Mouse (Mus musculus): ENCODE results near the gene Phf11d. TPM values are rescaled to one million over a fixed set of nuclear protein-coding genes. Genes with fewer than 3 reads are reported as not detected.
"Not testable (repeated sequence)": the region's sequence is repeated elsewhere in the genome, so short reads cannot be mapped to it uniquely, and the experiment has no call there.

The Phf11d gene
- 10 to 100 TPM in 1 of 2 experiments, 1 to 10 TPM in 1; 9.5 to 13.8 TPM for polyA plus RNA-seq (2017; shearing (Covaris generic))

DNA sequence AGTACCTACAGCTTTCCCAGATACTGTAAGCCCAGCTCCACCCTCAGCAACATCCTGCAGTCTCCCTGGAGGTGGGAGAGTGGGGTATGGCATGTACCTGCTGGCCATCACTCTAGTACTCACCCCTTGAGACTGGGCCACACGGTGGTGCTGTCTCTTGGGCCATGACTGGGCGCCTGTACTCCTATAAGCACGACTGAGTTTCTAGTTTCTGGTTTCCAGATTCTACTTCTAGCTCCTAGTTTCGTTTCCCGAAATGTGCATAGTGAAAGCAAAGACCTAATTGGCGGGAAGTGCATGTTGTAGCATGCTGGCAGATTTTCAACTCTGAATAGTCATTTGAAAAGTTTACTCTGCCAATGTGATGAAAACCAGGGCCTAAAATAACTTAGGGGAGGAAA is at the start of gene Phf11d:
Phf11d (minus strand) TSS at position 227 of the 401 bp plus-strand sequence.
- no peak for ATAC-seq

DNA sequence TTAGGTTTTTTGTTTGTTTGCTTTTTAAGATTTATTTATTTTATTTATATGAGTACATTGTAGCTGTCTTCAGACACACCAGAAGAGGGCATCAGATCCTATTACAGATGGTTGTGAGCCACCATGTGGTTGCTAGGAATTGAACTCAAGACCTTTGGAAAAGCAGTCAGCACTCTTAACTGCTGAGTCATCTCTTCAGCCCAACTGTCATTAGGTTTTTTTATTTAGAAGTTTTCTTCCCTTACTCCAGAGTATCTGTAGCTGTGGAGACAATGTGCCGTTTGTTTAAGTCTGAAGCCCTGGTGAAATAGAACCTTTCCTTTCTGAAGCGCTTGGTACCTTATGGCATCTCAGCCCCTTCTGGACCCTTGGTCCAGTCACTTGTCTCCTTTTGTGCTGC is 49.7 kb upstream of the Phf11d start:
- not testable (repeated sequence) for ATAC-seq

- peak; percentile 98 for ATAC-seq
Observed at GRCm38 (mm10) chr14:59396999-59397398, 31.7 kb upstream of the Phf11d start.

GRCm38 (mm10) chr14:59395281-59395680 is 30.0 kb upstream of the Phf11d start, which contains the start of gene Phf11c:
Phf11c (minus strand) TSS chr14:59395381.
- ATAC-seq = no peak

DNA sequence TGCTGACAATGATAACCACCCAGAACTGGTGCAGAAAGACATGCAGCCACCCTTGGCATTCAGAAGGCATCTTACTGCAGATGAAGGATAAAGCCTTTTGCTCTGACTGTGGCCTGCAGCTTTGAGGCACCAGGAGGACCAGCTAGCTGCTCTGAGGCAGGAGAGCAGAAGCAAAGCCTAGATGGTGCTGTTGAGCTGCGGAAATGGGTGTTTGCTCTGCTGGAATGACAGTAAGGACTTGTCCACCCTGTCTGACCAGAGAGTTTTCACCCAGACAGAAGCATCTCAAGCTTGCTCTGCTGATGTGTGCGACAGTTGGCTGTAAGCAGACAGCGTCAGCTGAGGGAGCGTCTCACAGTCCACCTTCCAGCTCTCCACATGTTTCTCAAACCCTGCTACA is 24.9 kb upstream of the Phf11d start:
- ATAC-seq = not testable (repeated sequence)

DNA sequence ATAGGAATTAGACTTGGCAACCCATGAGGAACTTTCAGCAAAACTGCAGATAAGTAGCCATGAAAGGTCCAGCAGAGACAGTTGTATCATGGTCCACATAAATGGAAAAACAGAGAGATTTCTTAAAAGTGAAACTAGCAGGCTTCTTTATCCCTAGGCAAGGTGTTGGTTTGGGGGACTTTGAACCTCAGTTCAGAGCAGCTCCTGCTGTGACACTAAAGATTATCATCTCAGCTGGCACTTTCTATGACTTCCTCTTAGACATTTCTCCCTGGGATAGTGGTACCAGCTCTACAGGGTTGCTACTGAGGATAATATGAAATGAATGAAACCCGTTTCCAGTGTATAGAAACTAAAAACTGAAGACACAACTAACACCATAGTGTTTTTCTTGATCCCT is 24.3 kb upstream of the Phf11d start:
- no peak for ATAC-seq

- no peak for ATAC-seq
Observed at GRCm38 (mm10) chr14:59370348-59371068, 5.2 kb upstream of the Phf11d start.

DNA sequence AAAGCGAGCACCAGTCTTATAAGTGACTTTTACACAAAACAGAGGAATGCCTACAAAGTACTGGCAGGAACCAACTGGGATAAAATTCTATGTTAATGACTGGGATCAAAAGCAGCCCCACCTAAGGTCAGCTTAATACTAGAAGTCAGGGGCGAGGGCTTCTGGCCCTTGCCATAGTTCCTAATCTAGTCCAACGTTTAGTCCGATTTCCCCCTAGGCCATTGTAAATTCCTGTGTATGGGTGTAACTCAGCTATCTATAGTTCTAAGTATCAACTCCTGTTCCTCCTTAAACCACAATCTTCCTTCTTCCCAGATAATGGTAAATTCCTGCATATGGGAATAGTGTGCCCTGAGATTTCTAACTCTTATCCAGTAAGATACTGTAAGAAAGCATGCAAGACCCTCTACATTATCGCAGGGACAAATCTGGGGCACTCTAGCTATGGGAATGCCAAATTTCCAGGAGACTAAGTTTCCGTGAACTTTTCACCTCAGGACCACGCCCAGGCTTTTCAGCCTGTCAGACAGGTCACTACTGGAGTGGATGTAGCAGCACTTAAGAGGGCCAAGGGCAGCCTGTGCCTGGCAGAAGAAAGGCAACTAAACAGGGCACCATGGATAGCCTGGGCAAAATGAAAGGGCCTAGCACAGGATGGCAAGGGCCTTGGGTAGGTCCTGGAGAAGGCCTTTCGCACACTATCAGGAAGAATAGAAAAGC is 1.3 kb upstream of the Phf11d start:
- no peak for ATAC-seq

DNA sequence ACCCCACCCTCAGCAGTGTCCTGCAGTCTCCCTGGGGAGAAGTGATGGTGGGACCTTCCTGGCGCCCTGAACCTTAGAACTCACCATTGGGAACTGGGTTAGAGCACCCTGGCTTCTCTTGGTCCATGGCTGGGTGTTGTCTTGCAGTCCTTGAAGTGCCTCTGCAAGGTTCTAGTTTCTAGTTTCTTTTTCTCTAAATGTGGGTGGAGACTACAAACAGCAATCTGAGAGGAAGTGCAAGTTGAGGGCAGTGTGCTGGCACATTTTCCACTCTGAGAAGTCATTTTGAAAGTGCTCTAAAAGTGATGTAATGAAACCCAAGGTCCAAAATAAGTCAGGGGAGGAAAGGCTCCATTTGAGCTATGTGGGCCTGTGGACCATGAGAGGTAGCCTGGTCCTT is 24.1 kb downstream of the Phf11d start, which contains the start of gene Phf11b:
Phf11b (minus strand) TSS at position 163 of the 400 bp plus-strand sequence.
- peak; percentile 98 for ATAC-seq

- ATAC-seq = no peak
Observed at GRCm38 (mm10) chr14:59339541-59339940, 25.7 kb downstream of the Phf11d start.

DNA sequence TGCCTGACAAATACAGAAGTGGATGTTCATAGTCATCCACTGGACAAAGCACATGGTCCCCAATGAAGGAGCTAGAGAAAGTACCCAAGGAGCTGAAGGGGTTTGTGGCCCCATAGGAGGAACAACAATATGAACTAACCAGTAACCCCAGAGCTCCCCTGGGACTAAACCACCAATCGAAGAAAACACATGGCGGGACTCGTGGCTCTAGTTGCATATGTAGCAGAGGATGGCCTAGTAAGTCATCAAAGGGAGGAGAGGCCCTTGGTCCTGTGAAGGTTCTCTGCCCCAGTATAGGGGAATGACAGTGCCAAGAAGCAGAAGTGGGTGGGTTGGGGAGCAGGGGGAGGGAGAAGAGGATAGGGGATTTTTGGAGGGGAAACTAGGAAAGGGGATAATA is 29.2 kb downstream of the Phf11d start:
- not testable (repeated sequence) for ATAC-seq

DNA sequence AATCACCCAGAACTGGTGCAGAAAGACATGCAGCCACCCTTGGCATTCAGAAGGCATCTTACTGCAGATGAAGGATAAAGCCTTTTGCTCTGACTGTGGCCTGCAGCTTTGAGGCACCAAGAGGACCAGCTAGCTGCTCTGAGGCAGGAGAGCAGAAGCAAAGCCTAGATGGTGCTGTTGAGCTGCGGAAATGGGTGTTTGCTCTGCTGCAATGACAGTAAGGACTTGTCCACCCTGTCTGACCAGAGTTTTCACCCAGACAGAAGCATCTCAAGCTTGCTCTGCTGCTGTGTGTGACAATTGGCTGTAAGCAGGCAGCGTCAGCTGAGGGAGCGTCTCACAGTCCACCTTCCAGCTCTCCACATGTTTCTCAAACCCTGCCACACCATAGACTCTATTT is 34.8 kb downstream of the Phf11d start:
- ATAC-seq = not testable (repeated sequence)

DNA sequence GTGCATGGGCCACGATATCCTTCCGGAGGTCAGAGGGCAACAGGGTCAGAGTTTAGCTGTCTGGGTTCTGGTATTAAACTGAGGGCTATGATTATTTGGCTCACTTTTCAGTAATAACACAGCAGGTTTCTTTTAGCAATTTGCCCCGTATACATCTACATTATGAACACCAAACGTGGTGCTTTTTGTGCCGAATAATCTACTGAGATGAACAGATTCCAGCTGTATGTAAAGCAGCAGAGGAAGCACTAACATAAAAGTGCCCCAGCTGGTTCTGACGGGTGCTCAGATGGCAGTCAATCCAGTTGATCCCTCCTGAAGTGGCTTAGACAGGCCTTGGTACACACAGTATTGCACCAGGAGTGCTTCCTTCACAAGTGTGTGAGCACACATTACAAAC is 45.3 kb downstream of the Phf11d start:
- not testable (repeated sequence) for ATAC-seq

GRCm38 (mm10) chr14:59319036-59319435 is 46.2 kb downstream of the Phf11d start:
- not testable (repeated sequence) for ATAC-seq

Other genes starting within 250 kb of the Phf11d start
- gene 1700129C05Rik, start 222.6 kb downstream of the Phf11d start, polyA plus RNA-seq (2017; shearing (Covaris generic)) = not detected
- not detected for gene Gm5142, start 186.7 kb downstream of the Phf11d start, polyA plus RNA-seq (2017; shearing (Covaris generic))
- 10 to 100 TPM; 24.7 to 29.5 TPM for gene Rcbtb1, start 164.3 kb downstream of the Phf11d start, polyA plus RNA-seq (2017; shearing (Covaris generic))
- gene Gm6904, start 105.3 kb downstream of the Phf11d start, polyA plus RNA-seq (2017; shearing (Covaris generic)) = 10 to 100 TPM; 11.9 to 13.9 TPM
- gene Phf11a, start 67.9 kb downstream of the Phf11d start, polyA plus RNA-seq (2017; shearing (Covaris generic)) = 10 to 100 TPM; 43.4 TPM
- gene Phf11b, start 24.1 kb downstream of the Phf11d start, polyA plus RNA-seq (2017; shearing (Covaris generic)) = 100 to 1,000 TPM; 215 TPM
- gene Phf11c, start 29.9 kb upstream of the Phf11d start, polyA plus RNA-seq (2017; shearing (Covaris generic)) = 10 to 100 TPM; 25.6 TPM
- gene Setdb2, start 75.4 kb upstream of the Phf11d start, polyA plus RNA-seq (2017; shearing (Covaris generic)) = 10 to 100 TPM; 16.0 to 18.5 TPM
- 10 to 100 TPM; 72.0 to 72.4 TPM for gene Cab39l, start 75.5 kb upstream of the Phf11d start, polyA plus RNA-seq (2017; shearing (Covaris generic))
- gene Cdadc1, start 232.5 kb upstream of the Phf11d start, polyA plus RNA-seq (2017; shearing (Covaris generic)) = 10 to 100 TPM; 42.8 to 44.7 TPM

Data from CD4-positive, CD25-positive, alpha-beta regulatory T cell, adult 4 months (primary cell).